Mouse (Mus musculus): ENCODE results near the gene Lsamp. TPM values are rescaled to one million over a fixed set of nuclear protein-coding genes. Genes with fewer than 3 reads are reported as not detected.

The Lsamp gene
- total and polyA plus RNA-seq, 3 experiments, result not detected

- DNase-seq (ENCODE audit: extremely low read depth), result no peak
- no peaks in the 10 kb centered on the region for H3K4me1 ChIP-seq (ENCODE audit: control insufficient read depth in 1 of 2, insufficient read depth in 2 of 2)
- H3K27ac ChIP-seq (ENCODE audit: insufficient read depth, low read depth), result no peak overlapping the region
- dilution Hi-C loops (cut with MboI; ENCODE audit: extremely low pct_ligation_motif_present, extremely low pct_unique_long_range_greater_than_20kb, low sequenced_read_pairs), result no loop called here
- H3K9me3 ChIP-seq (replicated peaks; ENCODE audit: low read length), result peaks cover 44% of the 10 kb centered on the region
- no peak overlapping the region for H3K4me2 ChIP-seq (ENCODE audit: insufficient read depth, low read depth, poor library complexity, severe bottlenecking)
- H3K9ac ChIP-seq (ENCODE audit: insufficient read depth, low read depth), result no peak overlapping the region
- H3K4me3 ChIP-seq (replicated peaks in 1 of 3; ENCODE audit: low read depth in 2 of 3, low read length in 2 of 3, poor library complexity in 1 of 3), result no peak overlapping the region
- H3K27me3 ChIP-seq (replicated peaks), result no peaks in the 10 kb centered on the region
- TF ChIP-seq ZC3H11A (IDR thresholded peaks at IDR 0.05; ENCODE audit: low read depth, low read length) (no peak), CTCF (conservative IDR thresholded peaks at IDR 0.05 in 1 of 2, IDR thresholded peaks at IDR 0.05 in 1 of 2; ENCODE audit: low read depth in 2 of 2, low read length in 2 of 2) (no peak)
- in situ Hi-C loops (cut with MboI; ENCODE audit: low pct_ligation_motif_present, low pct_unique_long_range_greater_than_20kb, low sequenced_read_pairs), result no loop called here
- H3K79me2 ChIP-seq (replicated peaks; ENCODE audit: control insufficient read depth, extremely low read depth, insufficient read depth, poor library complexity, severe bottlenecking), result no peaks in the 10 kb centered on the region
- H3K36me3 ChIP-seq (replicated peaks in 1 of 2; ENCODE audit: control insufficient read depth in 1 of 2, insufficient read depth in 1 of 2, low read length in 1 of 2), result no peaks in the 10 kb centered on the region
Observed at GRCm38 (mm10) chr16:40377129-40377799, 393.1 kb downstream of the Lsamp start.

- H3K36me3 ChIP-seq (replicated peaks in 1 of 2; ENCODE audit: control insufficient read depth in 1 of 2, insufficient read depth in 1 of 2, low read length in 1 of 2), result no peaks in the 10 kb centered on the region
- in situ Hi-C loops (cut with MboI; ENCODE audit: low pct_ligation_motif_present, low pct_unique_long_range_greater_than_20kb, low sequenced_read_pairs), result no loop called here
- H3K4me1 ChIP-seq (ENCODE audit: control insufficient read depth in 1 of 2, insufficient read depth in 2 of 2), result no peaks in the 10 kb centered on the region
- no peak for DNase-seq (ENCODE audit: extremely low read depth)
- H3K9ac ChIP-seq (ENCODE audit: insufficient read depth, low read depth), result no peak overlapping the region
- no peak overlapping the region for H3K4me3 ChIP-seq (replicated peaks in 1 of 3; ENCODE audit: low read depth in 2 of 3, low read length in 2 of 3, poor library complexity in 1 of 3)
- dilution Hi-C loops (cut with MboI; ENCODE audit: extremely low pct_ligation_motif_present, extremely low pct_unique_long_range_greater_than_20kb, low sequenced_read_pairs), result no loop called here
- H3K27ac ChIP-seq (ENCODE audit: insufficient read depth, low read depth), result no peak overlapping the region
- no peak overlapping the region for H3K4me2 ChIP-seq (ENCODE audit: insufficient read depth, low read depth, poor library complexity, severe bottlenecking)
- TF ChIP-seq POLR2A (IDR thresholded peaks at IDR 0.05; ENCODE audit: low read depth, low read length) (no peak), CHD1 (IDR thresholded peaks at IDR 0.05; ENCODE audit: low read depth, low read length) (no peak), EP300 (IDR thresholded peaks at IDR 0.05; ENCODE audit: low read length) (no peak), IRF4 (IDR thresholded peaks at IDR 0.05; ENCODE audit: low read depth, low read length) (no peak), KAT2A (IDR thresholded peaks at IDR 0.05; ENCODE audit: insufficient replicate concordance, low read length) (no peak), MAFK (IDR thresholded peaks at IDR 0.05; ENCODE audit: insufficient replicate concordance, low read length) (no peak), MEF2A (IDR thresholded peaks at IDR 0.05; ENCODE audit: borderline replicate concordance, low read depth, low read length) (no peak), TCF12 (IDR thresholded peaks at IDR 0.05; ENCODE audit: low read depth, low read length) (no peak)
- H3K79me2 ChIP-seq (replicated peaks; ENCODE audit: control insufficient read depth, extremely low read depth, insufficient read depth, poor library complexity, severe bottlenecking), result no peaks in the 10 kb centered on the region
- no peaks in the 10 kb centered on the region for H3K27me3 ChIP-seq (replicated peaks)
- H3K9me3 ChIP-seq (replicated peaks; ENCODE audit: low read length), result peaks cover 29% of the 10 kb centered on the region
Observed at GRCm38 (mm10) chr16:40392106-40392505, 407.9 kb downstream of the Lsamp start.

- Histone ChIP-seq H3K27ac (ENCODE audit: insufficient read depth, low read depth) (no peak overlapping the region), H3K36me3 (replicated peaks in 1 of 2; ENCODE audit: control insufficient read depth in 1 of 2, insufficient read depth in 1 of 2, low read length in 1 of 2) (no peaks in the 10 kb centered on the region), H3K27me3 (replicated peaks) (no peaks in the 10 kb centered on the region), H3K9me3 (replicated peaks; ENCODE audit: low read length) (peaks cover 49% of the 10 kb centered on the region), H3K4me2 (ENCODE audit: insufficient read depth, low read depth, poor library complexity, severe bottlenecking) (no peak overlapping the region), H3K79me2 (replicated peaks; ENCODE audit: control insufficient read depth, extremely low read depth, insufficient read depth, poor library complexity, severe bottlenecking) (no peaks in the 10 kb centered on the region), H3K9ac (ENCODE audit: insufficient read depth, low read depth) (no peak overlapping the region), H3K4me3 (replicated peaks in 1 of 3; ENCODE audit: low read depth in 2 of 3, low read length in 2 of 3, poor library complexity in 1 of 3) (no peak overlapping the region), H3K4me1 (ENCODE audit: control insufficient read depth in 1 of 2, insufficient read depth in 2 of 2) (no peaks in the 10 kb centered on the region)
- dilution Hi-C loops (cut with MboI; ENCODE audit: extremely low pct_ligation_motif_present, extremely low pct_unique_long_range_greater_than_20kb, low sequenced_read_pairs) (no loop called here), in situ Hi-C loops (cut with MboI; ENCODE audit: low pct_ligation_motif_present, low pct_unique_long_range_greater_than_20kb, low sequenced_read_pairs) (no loop called here)
- DNase-seq (ENCODE audit: extremely low read depth), result no peak
- no peak for TF ChIP-seq HCFC1 (IDR thresholded peaks at IDR 0.05; ENCODE audit: low read depth, low read length)
- no peak for TF ChIP-seq MEF2A (IDR thresholded peaks at IDR 0.05; ENCODE audit: borderline replicate concordance, low read depth, low read length)
- TF ChIP-seq SMC3 (IDR thresholded peaks at IDR 0.05; ENCODE audit: low read depth, low read length), result no peak
- TF ChIP-seq MAZ (IDR thresholded peaks at IDR 0.05; ENCODE audit: low read depth, low read length), result no peak
- TF ChIP-seq MAX (IDR thresholded peaks at IDR 0.05; ENCODE audit: low read length), result no peak
- TF ChIP-seq CTCF (conservative IDR thresholded peaks at IDR 0.05 in 1 of 2, IDR thresholded peaks at IDR 0.05 in 1 of 2; ENCODE audit: low read depth in 2 of 2, low read length in 2 of 2), result no peak
- TF ChIP-seq MAFK (IDR thresholded peaks at IDR 0.05; ENCODE audit: insufficient replicate concordance, low read length), result no peak
- TF ChIP-seq POLR2A (IDR thresholded peaks at IDR 0.05; ENCODE audit: low read depth, low read length), result no peak
- TF ChIP-seq POLR2AphosphoS2 (IDR thresholded peaks at IDR 0.05; ENCODE audit: low read depth, low read length), result no peak
- TF ChIP-seq MXI1 (IDR thresholded peaks at IDR 0.05; ENCODE audit: low read depth, low read length), result no peak
Observed at GRCm38 (mm10) chr16:40399531-40399930, 415.4 kb downstream of the Lsamp start.
